Mouse (Mus musculus): ENCODE data around the gene Glis3.
A peak's percentile ranks its signal among the peaks of the same experiment; 100 is the strongest.

The Glis3 gene

GRCm38 (mm10) chr19:28656882-28657281, 23.0 kb downstream of the Glis3 start:
- DNase-seq (ENCODE audit: low read depth, low spot score) = no peak

DNA sequence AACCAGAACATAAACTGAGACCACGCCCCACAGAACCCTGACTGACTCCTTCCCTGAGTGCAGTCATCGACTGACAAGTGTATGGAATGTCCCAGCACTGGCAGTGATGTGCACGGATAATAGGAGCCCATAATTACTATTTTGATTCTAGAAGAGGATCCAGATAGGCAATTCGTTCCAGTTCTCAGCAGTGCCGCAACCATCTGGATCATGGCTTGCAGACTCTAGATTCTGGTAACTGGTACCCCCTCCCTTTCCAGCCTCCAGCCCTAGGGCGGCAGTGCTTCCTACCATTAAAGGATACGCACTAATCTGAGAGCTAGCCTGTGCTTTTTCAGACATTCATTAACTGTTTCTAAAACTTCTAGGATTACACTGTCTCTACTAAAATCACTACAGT, 24.7 kb downstream of the Glis3 start:
- no peak for DNase-seq (ENCODE audit: low read depth, low spot score)

- DNase-seq (ENCODE audit: low read depth, low spot score) = no peak
Measured at GRCm38 (mm10) chr19:28650836-28651235, 29.0 kb downstream of the Glis3 start.

DNA sequence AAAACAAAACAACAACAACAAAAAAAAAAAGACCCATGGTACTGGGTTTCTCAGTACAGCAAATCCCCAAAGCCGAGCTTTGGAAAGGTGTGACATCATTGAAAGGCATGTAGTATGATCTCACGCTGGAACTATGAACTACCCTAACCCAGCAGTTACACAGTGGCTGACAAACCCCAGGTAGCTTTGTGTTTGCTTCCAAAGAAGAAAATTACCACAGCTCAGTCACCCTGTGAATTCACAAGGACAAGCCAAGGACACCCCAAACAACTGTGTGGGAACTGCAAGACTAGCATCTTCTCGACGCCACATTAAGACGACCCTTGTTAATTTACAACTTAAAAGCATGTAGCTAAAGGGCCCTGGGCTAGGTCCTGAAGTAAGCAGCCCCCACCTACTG, 30.4 kb downstream of the Glis3 start:
- no peak for DNase-seq (ENCODE audit: low read depth, low spot score)

DNA sequence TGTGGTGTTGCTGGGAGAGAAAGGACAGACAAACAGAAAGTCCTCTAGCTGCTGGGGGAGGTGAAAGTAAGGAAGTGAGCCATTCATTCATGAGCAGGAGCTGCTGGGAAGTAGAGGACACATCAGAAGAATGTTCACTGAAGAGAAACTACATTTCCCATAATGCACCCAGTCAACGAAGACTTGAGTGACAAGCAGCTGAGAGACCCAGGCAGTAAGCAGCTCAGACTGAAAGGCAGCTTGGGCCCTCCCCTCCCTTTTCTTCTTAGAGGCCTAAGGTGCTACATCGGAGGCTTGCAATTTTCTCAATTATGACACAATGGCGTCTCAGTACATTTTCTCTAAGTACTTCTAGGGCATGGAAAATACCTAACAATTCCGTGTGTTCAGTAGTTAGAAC, 31.0 kb downstream of the Glis3 start:
- DNase-seq (ENCODE audit: low read depth, low spot score) = no peak

- no peak for DNase-seq (ENCODE audit: low read depth, low spot score)
Measured at GRCm38 (mm10) chr19:28647424-28647823, 32.5 kb downstream of the Glis3 start.

- DNase-seq (ENCODE audit: low read depth, low spot score) = no peak
Measured at GRCm38 (mm10) chr19:28646286-28646685, 33.6 kb downstream of the Glis3 start.

- DNase-seq (ENCODE audit: low read depth, low spot score) = peak; percentile 13
Measured at GRCm38 (mm10) chr19:28640861-28641381, 39.0 kb downstream of the Glis3 start.

- peak; percentile 16 for DNase-seq (ENCODE audit: low read depth, low spot score)
Measured at GRCm38 (mm10) chr19:28635991-28636553, 43.8 kb downstream of the Glis3 start.

DNA sequence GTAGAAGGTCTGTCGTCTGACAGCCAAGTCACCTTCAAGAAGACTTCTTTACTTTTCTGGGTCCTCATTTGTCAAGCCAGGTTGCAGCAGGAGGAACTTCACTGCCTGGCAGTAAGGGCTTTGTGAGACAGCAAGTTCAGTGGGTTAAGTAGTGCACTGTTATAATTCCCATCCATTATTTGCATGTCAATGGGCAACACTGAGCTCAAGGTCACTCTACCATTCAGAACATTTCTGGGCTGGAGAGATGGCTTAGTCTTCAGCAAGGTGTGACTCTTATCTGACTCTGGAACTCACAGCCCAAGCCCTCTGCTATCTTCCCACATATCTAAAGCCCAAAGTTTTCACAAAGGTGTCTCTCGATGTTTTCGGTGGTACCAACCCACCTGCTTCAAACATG, 44.9 kb downstream of the Glis3 start:
- no peak for DNase-seq (ENCODE audit: low read depth, low spot score)

DNA sequence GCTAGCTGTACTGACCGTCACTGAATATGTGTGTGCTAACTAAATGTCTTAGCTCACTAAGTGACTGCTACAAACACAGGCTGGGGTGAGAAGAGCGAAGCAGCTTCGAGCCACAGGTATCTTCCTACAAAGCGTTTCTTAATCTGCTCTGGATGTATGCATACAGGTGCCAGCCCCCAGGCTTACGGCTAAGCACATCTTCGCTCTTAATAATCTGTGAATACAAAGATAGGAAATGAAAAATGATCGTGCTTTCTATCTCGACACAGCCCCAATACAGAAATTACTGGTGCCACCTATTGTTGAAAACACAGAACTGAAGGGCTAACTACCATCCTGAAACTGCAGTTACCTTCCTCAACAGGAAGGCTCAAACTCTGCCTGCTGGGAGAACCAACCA, 51.5 kb downstream of the Glis3 start:
- DNase-seq (ENCODE audit: low read depth, low spot score) = peak; percentile 66

GRCm38 (mm10) chr19:28626189-28626588, 53.7 kb downstream of the Glis3 start:
- no peak for DNase-seq (ENCODE audit: low read depth, low spot score)

GRCm38 (mm10) chr19:28624571-28624970, 55.3 kb downstream of the Glis3 start:
- DNase-seq (ENCODE audit: low read depth, low spot score) = no peak

- peak; percentile 75 for DNase-seq (ENCODE audit: low read depth, low spot score)
Measured at GRCm38 (mm10) chr19:28623726-28624125, 56.2 kb downstream of the Glis3 start.

- DNase-seq (ENCODE audit: low read depth, low spot score) = no peak
Measured at GRCm38 (mm10) chr19:28621608-28622505, 58.0 kb downstream of the Glis3 start.

DNA sequence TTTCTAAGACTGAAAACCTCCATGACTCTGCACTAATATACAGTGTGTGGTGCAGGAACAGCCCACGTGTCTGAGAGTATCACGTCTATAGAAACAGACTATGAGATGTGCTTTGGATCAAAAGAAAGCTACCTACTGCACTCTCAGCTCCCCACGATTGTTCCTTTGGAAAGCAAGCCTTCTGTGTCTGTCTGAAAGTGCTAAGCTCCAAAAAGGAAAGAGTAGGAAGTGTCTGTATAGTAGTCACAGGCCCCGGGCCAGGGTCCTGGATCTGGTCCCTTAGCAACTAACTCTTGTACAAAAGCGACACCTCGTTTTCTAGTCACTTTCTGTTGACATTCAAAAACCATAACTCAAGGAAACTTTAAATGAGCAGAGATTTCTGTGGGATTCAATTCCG, 62.1 kb downstream of the Glis3 start:
- DNase-seq (ENCODE audit: low read depth, low spot score) = peak; percentile 52

GRCm38 (mm10) chr19:28617191-28617590, 62.7 kb downstream of the Glis3 start:
- DNase-seq (ENCODE audit: low read depth, low spot score) = no peak

DNA sequence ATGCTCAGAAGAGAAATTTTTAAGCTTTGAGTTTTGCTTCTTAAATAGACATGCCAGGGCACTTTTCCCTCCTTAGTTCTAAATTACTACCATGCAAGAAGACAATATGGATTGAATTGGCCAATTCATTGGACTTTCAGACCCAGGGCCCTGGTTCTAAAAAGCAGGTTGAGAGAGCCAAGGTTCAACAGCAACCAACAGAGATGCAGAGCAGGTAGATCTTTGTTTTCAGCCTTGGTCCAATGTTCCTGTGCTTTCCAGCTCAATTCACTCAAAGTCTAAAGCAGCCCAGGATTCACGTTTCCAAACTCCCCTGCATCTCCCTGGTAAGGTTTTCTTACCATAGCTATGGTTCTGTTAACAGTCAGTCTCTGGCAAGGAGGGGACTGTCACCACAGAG, 63.4 kb downstream of the Glis3 start:
- no peak for DNase-seq (ENCODE audit: low read depth, low spot score)

- DNase-seq (ENCODE audit: low read depth, low spot score) = no peak
Measured at GRCm38 (mm10) chr19:28612249-28612648, 67.6 kb downstream of the Glis3 start.

DNA sequence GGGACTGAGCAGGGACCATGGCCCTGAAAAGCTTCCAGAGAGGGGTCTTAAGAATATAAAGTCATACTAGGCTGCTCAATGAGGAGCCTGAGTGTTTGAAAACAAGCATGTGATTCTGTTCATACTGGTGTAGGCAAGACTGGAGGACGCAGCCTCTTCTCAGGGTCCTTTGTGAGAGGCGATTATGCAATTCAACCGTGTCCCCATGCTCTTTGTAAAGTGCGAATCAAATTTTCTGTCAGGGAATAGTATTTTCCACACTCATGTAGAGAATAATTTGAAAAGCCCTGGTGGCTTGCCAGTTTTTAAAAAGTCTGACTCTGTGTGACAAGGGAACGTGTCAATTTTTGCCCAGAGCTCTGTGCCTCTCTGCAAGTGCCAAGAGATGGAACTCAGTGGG, 71.1 kb downstream of the Glis3 start:
- DNase-seq (ENCODE audit: low read depth, low spot score) = no peak

- DNase-seq (ENCODE audit: low read depth, low spot score) = peak; percentile 54
Measured at GRCm38 (mm10) chr19:28608277-28608676, 71.6 kb downstream of the Glis3 start.

DNA sequence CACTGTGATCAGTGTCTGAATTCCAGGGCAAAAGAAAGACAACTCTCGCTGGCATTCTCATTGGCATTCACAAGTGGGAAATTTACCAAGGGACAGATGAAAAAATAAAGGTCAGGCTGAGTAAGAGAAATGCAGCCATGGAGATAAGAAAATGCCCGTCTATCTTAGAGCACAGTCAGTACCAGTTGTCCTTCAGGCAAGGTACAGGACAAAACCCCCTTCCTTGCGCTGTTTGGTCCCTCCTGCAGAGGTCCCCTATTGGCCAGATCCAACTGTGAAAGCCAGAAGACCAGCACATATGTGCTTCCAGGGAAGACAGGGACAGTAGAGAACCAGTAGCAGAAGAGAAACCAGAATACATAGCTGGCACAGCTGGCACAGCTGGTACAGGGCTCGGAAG, 79.0 kb downstream of the Glis3 start:
- no peak for DNase-seq (ENCODE audit: low read depth, low spot score)

DNA sequence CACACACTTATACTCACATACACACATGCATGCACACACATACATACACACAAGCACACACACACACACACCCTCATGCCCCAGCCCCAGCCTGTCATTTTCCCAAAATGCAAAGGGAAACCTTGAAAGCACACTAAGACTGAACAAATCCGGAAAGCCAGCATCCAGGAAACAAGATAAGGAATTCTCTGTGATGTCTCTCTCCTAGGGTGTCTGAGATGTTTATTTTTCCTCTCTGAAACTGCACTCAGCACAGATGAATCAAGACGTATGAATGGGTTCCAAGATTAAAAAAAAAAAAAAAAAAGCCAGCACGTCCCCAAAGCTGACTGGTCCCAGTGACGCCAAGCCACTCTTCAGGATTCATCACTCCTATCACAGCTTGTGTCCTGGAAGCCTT, 85.7 kb downstream of the Glis3 start:
- DNase-seq (ENCODE audit: low read depth, low spot score) = no peak

Data from brain, adult 2 months (tissue).